Mouse (Mus musculus): ENCODE measurements around the gene Caln1.

Gene Caln1

GRCm38 (mm10) chr5:130369237-130369636 lies at the start of gene Caln1:
TSS of gene Caln1 (plus strand) at chr5:130369455.
- DNase-seq (ENCODE audit: low spot score) = no peak

- DNase-seq (ENCODE audit: low spot score) = no peak
Observed at GRCm38 (mm10) chr5:130319783-130320182, 49.5 kb upstream of the Caln1 start.

- no peak for DNase-seq (ENCODE audit: low spot score)
Observed at GRCm38 (mm10) chr5:130320485-130320884, 48.8 kb upstream of the Caln1 start.

DNA sequence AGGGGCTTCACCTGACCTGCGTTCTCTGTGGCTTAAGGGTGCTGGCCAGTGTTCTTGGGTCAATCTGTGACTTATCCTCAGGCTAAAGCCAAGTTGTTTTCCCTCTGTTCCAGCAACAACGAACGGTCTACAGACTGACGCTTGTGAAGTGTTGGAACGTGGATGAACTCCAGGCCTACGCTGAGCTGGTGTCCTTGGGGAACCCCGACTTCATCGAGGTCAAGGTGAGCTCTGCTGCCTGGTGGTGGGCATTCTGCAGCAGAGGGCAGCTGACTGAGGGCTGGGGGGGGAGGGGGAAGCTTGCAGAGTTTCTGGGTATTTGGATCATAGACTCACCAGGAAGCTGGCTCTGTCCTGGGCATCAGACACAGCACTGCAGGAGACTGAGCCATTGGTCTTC lies 43.8 kb upstream of the Caln1 start:
- no peak for DNase-seq (ENCODE audit: low spot score)

GRCm38 (mm10) chr5:130327615-130328263 lies 41.5 kb upstream of the Caln1 start:
- DNase-seq (ENCODE audit: low spot score) = no peak

GRCm38 (mm10) chr5:130328366-130328765 lies 40.9 kb upstream of the Caln1 start:
- DNase-seq (ENCODE audit: low spot score) = no peak

DNA sequence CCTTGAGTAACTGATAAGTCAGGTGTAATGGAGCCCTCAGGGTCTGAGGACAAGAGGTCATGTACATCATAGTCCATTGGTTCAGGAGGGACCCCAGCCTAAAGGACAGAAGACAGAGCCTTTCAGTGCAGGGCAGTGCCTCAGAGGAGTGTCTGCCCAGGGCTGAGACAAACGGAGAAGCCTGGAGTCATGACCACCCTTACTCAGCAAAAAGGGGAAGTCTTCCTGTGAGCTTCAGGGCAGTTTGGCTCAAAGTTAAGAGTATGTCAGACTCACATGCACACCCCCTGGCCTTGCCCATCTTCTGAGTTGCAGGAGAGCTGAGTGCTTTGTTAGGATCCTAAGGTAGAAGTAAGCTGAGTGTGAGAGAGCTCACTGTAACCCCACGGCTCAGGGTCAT lies 39.4 kb upstream of the Caln1 start:
- DNase-seq (ENCODE audit: low spot score) = no peak

GRCm38 (mm10) chr5:130330801-130331200 lies 38.5 kb upstream of the Caln1 start:
- no peak for DNase-seq (ENCODE audit: low spot score)

GRCm38 (mm10) chr5:130331206-130331605 lies 38.0 kb upstream of the Caln1 start:
- no peak for DNase-seq (ENCODE audit: low spot score)

- DNase-seq (ENCODE audit: low spot score) = no peak
Observed at GRCm38 (mm10) chr5:130333566-130333965, 35.7 kb upstream of the Caln1 start.

GRCm38 (mm10) chr5:130333971-130334370 lies 35.3 kb upstream of the Caln1 start:
- DNase-seq (ENCODE audit: low spot score) = no peak

GRCm38 (mm10) chr5:130335462-130335861 lies 33.8 kb upstream of the Caln1 start:
- no peak for DNase-seq (ENCODE audit: low spot score)

DNA sequence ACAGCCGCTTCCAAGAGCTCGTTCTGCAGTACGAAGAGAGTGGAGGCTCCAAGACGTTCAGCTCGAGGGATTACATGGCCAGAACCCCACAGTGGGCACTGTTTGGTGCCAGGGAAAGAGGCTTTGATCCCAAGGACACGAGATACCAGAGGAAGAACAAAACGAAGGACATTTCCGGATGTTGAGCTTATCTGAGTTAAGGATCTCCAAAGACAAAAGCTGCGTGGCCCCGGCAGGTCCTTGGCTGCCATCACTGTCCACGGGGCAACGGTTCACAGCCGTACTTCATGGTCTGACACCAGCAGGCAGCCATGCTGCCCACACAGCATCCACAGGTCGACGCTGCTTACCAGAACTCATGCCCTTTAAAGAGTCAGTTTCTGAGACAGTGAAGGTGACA lies 28.6 kb upstream of the Caln1 start:
- no peak for DNase-seq (ENCODE audit: low spot score)

DNA sequence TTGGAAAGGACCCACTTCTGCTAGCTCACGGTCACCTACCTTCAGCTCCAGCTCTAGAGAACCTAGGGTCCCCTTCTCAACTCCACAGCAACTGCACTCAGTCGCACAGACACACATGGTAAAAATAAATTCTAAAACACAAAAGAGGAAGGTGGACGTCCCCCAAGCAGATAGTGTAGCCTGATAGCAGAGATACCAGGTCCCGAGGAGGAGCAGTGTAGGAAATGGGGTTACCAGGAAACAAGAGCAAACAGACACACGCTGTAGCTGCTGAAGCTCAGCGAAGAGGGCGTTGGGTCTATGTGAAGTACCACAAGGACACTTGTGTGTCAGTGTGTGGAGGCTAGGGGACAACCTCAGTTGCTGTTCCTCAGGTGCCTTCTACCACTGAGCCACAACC lies 24.3 kb upstream of the Caln1 start:
- DNase-seq (ENCODE audit: low spot score) = no peak

GRCm38 (mm10) chr5:130345871-130346270 lies 23.4 kb upstream of the Caln1 start:
- no peak for DNase-seq (ENCODE audit: low spot score)

GRCm38 (mm10) chr5:130355223-130355622 lies 14.0 kb upstream of the Caln1 start:
- DNase-seq (ENCODE audit: low spot score) = no peak

GRCm38 (mm10) chr5:130363111-130363510 lies 6.1 kb upstream of the Caln1 start:
- DNase-seq (ENCODE audit: low spot score) = no peak

DNA sequence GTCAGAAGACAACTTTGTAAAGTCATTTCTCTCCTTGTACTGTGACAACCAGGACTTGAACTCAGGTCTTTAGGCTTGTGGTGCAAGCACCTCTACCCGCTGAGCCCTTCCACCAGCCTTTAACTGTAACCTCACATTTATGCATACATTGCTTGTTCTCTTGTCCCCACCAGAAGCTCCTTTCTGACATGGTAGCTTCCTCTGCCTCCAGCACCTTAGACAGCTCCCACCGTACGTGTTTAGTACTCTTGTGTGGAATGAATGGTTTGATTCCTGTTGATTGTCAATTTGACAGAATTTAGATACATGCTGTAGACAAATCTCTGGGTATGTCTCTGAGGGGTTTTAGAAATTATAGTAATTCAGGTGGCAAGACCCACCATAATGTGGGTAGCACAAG lies 5.5 kb upstream of the Caln1 start:
- no peak for DNase-seq (ENCODE audit: low spot score)

GRCm38 (mm10) chr5:130368236-130368635 lies 1.0 kb upstream of the Caln1 start:
- DNase-seq (ENCODE audit: low spot score) = no peak

DNA sequence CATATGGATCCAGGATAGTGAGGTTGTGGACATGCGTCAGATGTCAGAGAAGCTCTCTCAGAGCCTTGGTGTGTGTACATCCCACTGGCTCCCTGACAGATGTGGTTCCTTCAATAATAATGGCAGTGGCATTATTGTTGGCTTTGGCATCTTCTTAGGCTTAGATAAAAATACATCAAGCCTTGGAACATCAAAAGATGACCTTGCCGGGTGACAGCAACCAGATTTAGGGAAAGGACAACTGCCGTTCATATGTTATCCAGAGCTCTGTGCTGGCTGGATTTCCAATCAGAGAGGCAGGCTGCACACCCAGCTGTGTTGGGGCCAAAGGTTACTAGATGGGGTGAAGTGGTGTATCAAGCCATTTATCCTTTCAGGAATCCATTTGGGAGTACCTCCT lies 6.2 kb downstream of the Caln1 start:
- no peak for DNase-seq (ENCODE audit: low spot score)

- DNase-seq (ENCODE audit: low spot score) = no peak
Observed at GRCm38 (mm10) chr5:130384222-130384912, 15.1 kb downstream of the Caln1 start, which contains the start of gene A330070K13Rik. TSS of gene A330070K13Rik (minus strand) at chr5:130384631.

- no peak for DNase-seq (ENCODE audit: low spot score)
Observed at GRCm38 (mm10) chr5:130386418-130386817, 17.2 kb downstream of the Caln1 start.

DNA sequence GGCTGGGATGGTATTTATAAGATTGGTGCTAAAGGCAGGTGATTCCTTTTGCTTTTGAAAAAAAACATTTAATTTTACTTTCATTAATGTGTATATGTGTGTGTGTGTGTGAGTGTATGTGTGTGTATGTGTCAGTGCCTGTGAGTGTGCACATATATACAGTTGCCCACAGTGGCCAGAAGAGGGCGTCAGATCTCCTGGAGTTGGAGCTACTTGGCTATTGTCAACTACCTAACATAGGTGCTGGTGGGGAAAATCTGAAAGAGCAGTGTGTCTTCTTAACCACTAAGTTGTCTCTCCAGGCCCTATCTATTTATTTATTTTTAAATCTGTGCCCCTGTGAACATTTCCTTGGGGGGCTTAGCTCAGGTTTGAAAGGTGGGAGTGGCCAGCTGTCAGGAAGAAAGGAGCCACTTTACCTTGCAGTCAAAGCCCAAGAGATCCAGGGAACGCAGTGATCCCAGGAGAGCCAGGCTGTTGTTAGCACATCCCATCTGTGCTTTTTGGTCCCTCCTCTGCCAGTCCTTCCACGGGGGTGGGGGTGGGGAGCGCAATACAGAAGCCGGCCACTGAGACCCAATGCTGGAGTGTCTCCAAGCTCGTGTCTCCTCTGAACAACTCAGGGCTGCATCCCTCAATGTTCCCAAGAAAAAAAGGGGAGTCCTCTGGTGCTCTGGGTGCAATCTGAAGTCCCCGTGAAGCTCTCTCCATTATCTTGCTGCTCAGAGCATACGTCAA lies 24.5 kb downstream of the Caln1 start:
- DNase-seq (ENCODE audit: low spot score) = no peak

All from layer of hippocampus, adult 9-10 months (tissue).